Mouse (Mus musculus): ENCODE data around the gene Pspn.
A peak's percentile ranks its signal among the peaks of the same experiment; 100 is the strongest.

The Pspn gene

GRCm38 (mm10) chr17:56995046-56995445, 4.8 kb downstream of the Pspn start:
- no peak for DNase-seq

DNA sequence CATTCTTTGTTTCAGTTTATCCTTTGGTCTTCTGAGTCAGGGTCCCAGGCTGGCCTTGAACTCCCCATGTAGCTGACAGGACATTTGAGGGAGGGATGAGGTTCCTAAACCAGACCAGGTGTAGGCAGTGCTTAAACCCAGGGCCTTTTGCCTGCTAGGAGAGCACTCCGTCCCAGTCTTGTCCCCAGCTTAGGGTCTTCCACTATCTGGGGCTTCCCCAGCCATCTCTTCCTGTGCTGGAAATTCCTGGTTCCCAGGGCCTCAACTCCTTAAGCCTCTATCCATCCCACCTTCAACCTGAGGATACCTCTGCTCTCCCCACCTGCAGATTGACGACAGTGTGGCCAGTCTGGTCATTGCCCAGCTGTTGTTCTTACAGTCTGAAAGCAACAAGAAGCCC, 8.9 kb downstream of the Pspn start:
- no peak for DNase-seq

- DNase-seq = peak; percentile 94
Measured at GRCm38 (mm10) chr17:56990115-56990746, 9.6 kb downstream of the Pspn start, which contains the start of gene Clpp. Clpp (plus strand) TSS chr17:56990305.

DNA sequence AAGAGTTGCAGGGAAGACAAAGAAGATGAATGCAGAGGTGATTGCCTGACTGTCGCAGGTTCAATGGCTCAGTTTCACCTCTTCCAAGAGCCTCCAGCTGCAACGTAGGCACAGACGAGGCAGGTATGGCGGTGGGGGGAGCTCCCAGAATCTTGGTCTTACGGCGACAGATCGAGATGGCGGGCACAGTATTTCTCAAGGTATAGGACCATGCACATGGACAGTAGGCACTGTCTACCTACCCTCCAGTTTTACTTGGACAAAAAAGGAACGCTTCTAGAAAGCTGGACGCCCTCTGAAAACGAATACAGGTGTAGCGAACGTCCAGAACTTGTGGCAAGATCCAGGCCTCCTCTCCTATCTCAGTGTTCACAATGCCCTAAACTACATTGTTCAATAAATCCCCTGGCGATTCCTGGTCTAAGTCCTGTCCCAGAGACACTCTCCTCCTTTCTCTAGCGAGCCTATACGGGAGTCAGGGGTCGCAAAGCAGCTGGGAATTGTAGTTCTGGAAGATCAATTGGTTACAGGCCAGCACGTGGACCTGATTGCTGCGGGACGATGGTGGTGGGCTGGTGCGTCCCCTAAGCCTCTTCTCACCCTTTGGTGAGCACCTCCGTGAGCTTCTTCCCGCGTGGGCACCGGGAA, 10.2 kb downstream of the Pspn start:
- DNase-seq = peak; percentile 77

GRCm38 (mm10) chr17:56988921-56989430, 10.8 kb downstream of the Pspn start:
- no peak for DNase-seq

- DNase-seq = no peak
Measured at GRCm38 (mm10) chr17:56988441-56988840, 11.4 kb downstream of the Pspn start.

GRCm38 (mm10) chr17:56986105-56986805, 13.6 kb downstream of the Pspn start:
- no peak for DNase-seq

DNA sequence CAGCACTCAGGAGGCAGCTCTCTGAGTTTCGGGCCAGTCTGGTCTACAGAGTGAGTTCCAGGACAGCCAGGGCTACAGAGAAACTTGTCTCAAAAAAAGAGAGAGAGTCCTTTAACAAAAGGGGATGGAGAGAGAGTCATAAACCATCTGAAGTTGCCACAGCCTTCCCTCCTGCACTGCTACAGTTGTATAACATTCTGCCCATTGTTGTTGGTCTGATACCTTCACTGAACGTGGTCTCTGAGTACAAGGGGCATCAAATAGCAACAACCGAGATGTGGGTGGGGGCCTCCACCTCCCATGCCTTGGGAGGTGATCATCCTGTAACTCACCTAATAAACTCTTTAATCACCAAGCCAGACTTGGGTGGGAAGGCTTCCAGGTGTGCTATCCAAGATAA, 14.2 kb downstream of the Pspn start:
- no peak for DNase-seq

GRCm38 (mm10) chr17:56984886-56985285, 14.9 kb downstream of the Pspn start:
- DNase-seq = no peak

DNA sequence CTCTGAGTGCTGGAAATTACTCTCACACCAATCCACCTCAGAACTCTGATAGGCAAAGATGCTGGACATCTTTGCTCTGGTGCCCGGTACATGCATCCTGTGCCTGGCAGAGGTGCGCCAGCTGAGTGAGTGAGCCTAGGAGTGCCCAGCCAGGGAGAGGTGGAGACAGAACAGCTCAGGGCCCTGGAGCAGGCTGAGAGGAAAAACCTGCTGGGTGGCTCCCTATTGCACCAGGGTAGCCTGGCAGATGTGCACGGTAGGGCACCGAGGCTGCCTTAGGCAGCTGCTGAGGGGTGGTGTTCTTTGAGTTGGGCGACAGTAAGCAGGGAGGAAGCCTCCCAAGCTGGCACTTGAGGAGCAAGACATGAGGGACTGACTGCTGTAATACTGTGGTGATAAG, 17.8 kb downstream of the Pspn start, which contains the start of gene Acer1:
Acer1 (minus strand) TSS at position 114 of the 400 bp plus-strand sequence.
- no peak for DNase-seq

GRCm38 (mm10) chr17:56981049-56981448, 18.8 kb downstream of the Pspn start:
- DNase-seq = no peak

GRCm38 (mm10) chr17:56979524-56979923, 20.3 kb downstream of the Pspn start:
- DNase-seq = no peak

- no peak for DNase-seq
Measured at GRCm38 (mm10) chr17:56976531-56977390, 23.1 kb downstream of the Pspn start.

DNA sequence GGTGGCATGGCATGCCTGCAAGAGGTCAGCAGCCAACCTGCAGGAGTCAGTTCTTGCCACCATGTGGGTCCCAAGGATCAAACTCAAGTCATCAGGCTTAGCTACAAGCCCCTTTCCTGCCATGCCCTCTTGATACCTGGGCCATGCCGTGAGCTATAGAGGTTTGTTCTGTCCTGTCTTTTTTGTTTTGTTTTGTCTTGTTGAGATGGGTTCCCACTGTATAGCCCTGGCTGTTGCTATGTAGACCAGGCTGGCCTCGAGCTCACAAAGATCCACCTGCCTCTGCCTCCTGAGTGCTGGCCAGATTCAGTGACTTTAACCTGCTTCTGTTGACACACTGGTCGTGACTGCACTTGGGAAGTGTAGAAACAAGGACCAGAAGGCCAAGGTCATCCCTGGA, 24.4 kb downstream of the Pspn start:
- no peak for DNase-seq

DNA sequence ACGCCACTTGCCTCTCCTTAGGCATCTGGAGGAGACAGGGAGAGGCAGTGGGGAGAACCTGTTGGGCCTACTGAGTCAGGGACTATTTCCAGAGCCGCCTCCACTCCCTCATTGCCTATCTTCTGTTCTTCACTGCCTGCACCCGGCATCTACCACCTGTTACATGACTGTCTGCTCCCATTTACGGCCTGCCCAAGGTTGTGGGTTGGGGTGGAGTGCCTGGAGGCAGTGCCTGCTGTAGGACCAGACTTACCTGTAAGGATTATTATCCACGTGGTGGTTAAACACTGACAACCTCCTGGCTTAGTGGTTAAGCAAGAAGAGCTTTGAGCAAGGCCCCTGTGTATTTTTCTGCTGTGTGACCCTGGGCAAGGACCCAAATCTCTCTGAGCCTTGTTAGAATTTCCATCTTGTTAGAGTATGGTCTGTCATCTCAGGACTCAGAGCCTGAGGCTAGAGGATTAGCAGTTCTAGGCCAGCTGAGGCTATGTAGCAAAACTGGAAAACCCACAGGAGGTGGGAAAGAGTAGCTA, 25.0 kb downstream of the Pspn start:
- DNase-seq = no peak

DNA sequence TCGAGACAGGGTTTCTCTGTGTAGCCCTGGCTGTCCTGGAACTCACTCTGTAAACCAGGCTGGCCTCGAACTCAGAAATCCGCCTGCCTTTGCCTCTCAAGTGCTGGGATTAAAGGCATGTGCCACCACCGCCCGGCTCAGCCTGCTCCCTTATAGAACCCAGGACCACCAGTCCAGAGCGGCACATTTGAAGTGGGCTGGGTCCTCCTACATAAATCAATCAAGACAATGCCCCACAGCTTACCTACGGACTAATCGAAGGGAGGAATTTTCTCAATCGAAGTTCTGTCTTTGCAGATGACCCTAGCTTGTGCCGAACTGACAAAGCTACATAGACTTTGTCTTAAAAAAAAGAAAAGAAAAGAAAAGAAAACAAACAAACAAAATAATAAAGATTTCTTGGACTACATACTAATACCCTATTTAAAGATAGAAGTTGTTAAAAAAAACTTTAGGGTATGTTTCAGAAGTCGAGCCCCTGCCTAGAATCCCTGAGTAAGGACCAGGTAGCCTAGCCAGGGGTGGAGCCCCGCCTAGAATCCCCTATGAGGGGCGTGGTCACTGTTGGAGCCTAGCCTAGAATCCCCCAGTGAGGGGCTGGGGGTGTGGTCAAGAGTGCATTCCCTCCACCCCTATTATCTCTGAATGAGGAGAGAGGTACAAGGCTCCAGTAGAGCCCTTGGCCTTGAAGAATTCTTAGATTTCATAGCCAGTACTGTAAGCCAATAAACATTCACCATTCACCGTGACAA, 25.7 kb downstream of the Pspn start:
- no peak for DNase-seq

GRCm38 (mm10) chr17:56970081-56970480, 29.7 kb downstream of the Pspn start:
- no peak for DNase-seq

DNA sequence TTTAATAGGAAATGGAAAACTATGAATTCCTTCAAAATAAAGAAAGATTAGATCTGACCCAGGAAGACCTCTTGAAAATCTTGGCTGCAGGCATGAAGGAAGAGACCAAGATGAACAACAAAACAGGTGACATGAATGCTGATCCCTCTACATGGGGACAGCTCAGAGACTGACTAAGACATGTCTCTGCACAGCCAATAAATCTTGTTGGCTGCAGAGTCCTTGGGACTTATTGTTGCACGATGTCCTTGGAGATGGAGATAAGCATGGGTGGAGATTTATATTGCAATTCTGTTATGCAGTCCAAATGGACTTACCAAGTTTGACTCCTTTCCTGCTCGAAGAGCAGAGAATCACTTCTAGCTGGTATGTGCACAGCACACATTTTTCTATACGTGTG, 30.5 kb downstream of the Pspn start:
- no peak for DNase-seq

- no peak for DNase-seq
Measured at GRCm38 (mm10) chr17:56963646-56964045, 36.2 kb downstream of the Pspn start.

DNA sequence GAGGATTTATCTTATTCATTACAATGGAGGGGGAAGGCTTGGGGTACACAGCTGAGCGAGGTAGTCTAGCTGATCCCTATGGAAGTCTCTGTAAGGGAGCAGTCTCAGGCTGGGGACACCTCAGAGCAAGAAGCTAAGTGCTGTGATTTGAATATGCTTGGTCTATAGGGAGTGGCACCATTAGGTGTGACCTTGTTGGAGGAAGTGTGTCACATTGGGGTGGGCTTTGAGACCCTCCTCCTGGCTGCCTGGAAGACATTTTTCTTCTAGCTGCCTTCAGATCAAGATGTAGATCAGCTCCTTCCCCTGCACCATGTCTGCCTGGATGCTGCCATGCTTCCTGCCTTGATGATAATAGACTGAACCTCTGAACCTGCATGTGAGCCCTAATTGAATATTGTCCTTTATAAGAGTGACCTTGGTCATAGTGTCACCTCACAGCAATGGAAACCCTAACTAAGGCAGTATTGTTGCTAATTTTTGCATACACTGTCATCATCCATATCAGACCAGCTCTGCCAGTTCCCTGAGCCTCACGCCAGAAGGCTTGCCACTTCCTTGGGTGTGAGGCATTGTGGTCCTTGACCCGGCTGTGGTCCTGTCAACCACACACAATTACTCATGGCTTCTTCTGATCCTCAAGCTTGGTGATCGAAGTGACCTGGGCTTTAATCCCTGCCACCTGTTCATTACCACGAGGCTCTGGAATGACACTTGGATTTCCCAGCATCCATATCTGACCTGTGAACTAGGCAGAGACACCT, 37.0 kb downstream of the Pspn start:
- no peak for DNase-seq

DNA sequence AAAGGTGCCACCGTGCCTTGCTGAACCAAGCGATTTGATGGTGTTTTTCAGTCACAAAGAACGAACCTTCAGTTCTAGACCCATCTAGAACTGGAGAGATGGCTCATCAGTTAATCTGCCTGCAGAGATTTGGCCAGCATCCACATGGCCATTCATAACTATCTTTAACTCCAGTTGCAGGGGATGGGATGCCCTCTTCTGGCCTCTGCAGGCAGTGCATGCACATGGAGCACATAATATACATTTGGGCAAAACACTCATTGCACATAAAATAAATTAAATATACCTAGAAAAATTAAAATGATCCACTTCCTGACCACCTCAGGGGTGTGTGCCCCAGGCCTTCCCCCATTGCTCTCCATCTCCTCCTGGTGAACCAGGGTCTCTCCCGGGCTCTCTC, 37.9 kb downstream of the Pspn start:
- no peak for DNase-seq

Data from lung, postnatal 14 days (tissue).